Mouse (Mus musculus): ENCODE measurements at regions not wholly inside any gene's neighbourhood (a gene's known extent, or its start where the extent isn't known, plus 50 kb on each side); places are given as distances from the start of the nearest gene placed in this dataset.

GRCm38 (mm10) chr13:31276005-31276644, 279.8 kb upstream of the Foxq1 start:
- Histone ChIP-seq H3K36me3 (no peaks in the 10 kb centered on the region), H3K4me2 (no peak overlapping the region), H3K9ac (no peak overlapping the region), H3K9me3 (no peaks in the 10 kb centered on the region), H3K4me1 (replicated peaks) (no peaks in the 10 kb centered on the region), H3K27ac (no peak overlapping the region), H3K27me3 (no peaks in the 10 kb centered on the region), H3K4me3 (no peak overlapping the region)
- ATAC-seq (ENCODE audit: low FRiP score), result no peak
- WGBS, result 74% methylated on average over 6 of the region's 6 CpGs

DNA sequence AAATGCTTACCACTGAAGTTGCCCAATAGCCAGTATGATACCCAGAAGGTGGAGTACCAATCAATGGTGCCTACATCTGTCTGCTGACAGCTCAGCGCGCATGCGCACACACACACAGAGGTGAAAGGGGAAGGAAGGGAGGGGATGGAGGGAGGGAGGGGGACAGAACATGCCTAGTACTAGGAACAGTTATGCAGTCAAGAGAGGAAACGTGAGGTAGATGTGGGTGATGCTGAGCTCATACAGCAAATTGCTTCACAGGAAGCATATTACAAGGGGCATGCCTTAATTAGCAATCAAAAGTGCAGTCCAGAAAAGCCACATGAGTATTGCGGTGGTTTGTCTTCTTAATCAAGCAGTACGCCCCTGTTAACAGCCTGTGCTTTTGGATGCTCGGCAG, 265.3 kb upstream of the Foxq1 start:
- Histone ChIP-seq H3K9me3 (no peaks in the 10 kb centered on the region), H3K36me3 (no peaks in the 10 kb centered on the region), H3K4me1 (replicated peaks) (no peaks in the 10 kb centered on the region), H3K4me2 (no peak overlapping the region), H3K27me3 (no peaks in the 10 kb centered on the region), H3K27ac (no peak overlapping the region), H3K4me3 (no peak overlapping the region), H3K9ac (no peak overlapping the region)
- 93% methylated on average over 7 of the region's 7 CpGs for WGBS
- no peak for ATAC-seq (ENCODE audit: low FRiP score)

GRCm38 (mm10) chr13:31292584-31293387, 263.1 kb upstream of the Foxq1 start:
- 84% methylated on average over 13 of the region's 13 CpGs for WGBS
- Histone ChIP-seq H3K4me1 (replicated peaks) (no peaks in the 10 kb centered on the region), H3K4me3 (no peak overlapping the region), H3K9ac (no peak overlapping the region), H3K4me2 (no peak overlapping the region), H3K27ac (no peak overlapping the region), H3K36me3 (no peaks in the 10 kb centered on the region), H3K27me3 (no peaks in the 10 kb centered on the region), H3K9me3 (no peaks in the 10 kb centered on the region)
- no peak for ATAC-seq (ENCODE audit: low FRiP score)

DNA sequence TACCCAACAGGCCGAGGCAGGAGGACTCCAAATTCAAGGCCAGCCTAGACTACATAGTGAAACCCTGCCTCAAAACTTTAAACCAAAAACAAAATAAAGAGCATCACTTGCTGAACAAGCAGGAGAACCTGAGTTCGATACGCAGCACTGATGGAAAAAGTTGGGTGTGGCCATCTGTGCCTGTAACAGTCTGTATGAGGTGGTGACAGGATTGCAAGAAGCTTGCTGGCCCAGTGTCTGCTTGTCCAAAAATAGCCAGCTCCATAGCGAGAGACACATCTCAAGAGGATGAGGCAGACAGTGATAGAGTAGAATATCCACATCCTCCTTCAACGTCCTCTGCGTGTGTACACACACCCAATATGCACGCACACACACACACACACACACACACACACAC, 261.9 kb upstream of the Foxq1 start:
- WGBS, result 95% methylated on average over 7 of the region's 7 CpGs
- no peaks in the 10 kb centered on the region for H3K36me3 ChIP-seq
- H3K4me2 ChIP-seq, result no peak overlapping the region
- no peak overlapping the region for H3K27ac ChIP-seq
- H3K9ac ChIP-seq, result no peak overlapping the region
- ATAC-seq (ENCODE audit: low FRiP score), result no peak
- H3K27me3 ChIP-seq, result no peaks in the 10 kb centered on the region
- H3K4me1 ChIP-seq (replicated peaks), result no peaks in the 10 kb centered on the region
- H3K4me3 ChIP-seq, result no peak overlapping the region
- H3K9me3 ChIP-seq, result no peaks in the 10 kb centered on the region

GRCm38 (mm10) chr13:31303194-31303593, 252.7 kb upstream of the Foxq1 start:
- Histone ChIP-seq H3K4me3 (no peak overlapping the region), H3K27ac (no peak overlapping the region), H3K36me3 (no peaks in the 10 kb centered on the region), H3K4me2 (no peak overlapping the region), H3K27me3 (no peaks in the 10 kb centered on the region), H3K9ac (no peak overlapping the region), H3K9me3 (no peaks in the 10 kb centered on the region), H3K4me1 (replicated peaks) (no peaks in the 10 kb centered on the region)
- no peak for ATAC-seq (ENCODE audit: low FRiP score)
- 84% methylated on average over 5 of the region's 5 CpGs for WGBS

DNA sequence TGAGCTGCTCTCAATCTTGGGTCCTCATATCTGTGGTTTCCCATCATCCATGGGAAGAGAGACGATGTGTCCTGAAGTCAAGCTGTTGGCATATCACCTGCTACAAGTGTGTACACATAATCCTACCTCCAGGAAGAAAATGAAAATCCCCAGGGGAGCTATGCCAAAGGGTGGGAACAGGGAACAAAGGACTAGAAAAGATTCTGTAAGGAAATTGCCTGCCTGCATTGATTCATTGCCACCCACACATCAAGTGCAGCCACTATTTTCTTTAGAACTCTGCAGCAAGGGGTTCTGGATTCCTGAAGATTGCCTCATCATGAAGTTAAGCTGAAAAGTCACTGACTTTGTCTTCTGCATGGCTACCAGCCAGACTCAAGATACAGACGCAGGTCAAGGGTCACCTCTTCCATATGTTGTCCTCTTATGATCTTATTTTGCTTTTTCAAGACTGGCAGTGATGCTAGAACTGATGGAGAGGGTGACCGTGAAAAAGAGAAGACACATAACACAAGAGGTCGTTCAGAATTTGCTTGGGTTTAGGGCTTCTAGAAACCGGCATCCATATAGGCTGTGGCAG, 251.6 kb upstream of the Foxq1 start:
- Histone ChIP-seq H3K27ac (no peak overlapping the region), H3K4me2 (no peak overlapping the region), H3K9ac (no peak overlapping the region), H3K36me3 (no peaks in the 10 kb centered on the region), H3K4me1 (replicated peaks) (no peaks in the 10 kb centered on the region; the same call in 1 of the 2 replicates), H3K27me3 (no peaks in the 10 kb centered on the region), H3K9me3 (no peaks in the 10 kb centered on the region), H3K4me3 (no peak overlapping the region)
- no peak for ATAC-seq (ENCODE audit: low FRiP score)
- WGBS, result 84% methylated on average over 5 of the region's 5 CpGs

- Histone ChIP-seq H3K27ac (no peak overlapping the region), H3K4me3 (no peak overlapping the region), H3K9me3 (no peaks in the 10 kb centered on the region), H3K27me3 (no peaks in the 10 kb centered on the region), H3K4me2 (no peak overlapping the region), H3K36me3 (no peaks in the 10 kb centered on the region), H3K9ac (no peak overlapping the region), H3K4me1 (replicated peaks) (peaks cover 3% of the 10 kb centered on the region; the same call in 1 of the 2 replicates)
- 77% methylated on average over 6 of the region's 6 CpGs for WGBS
- ATAC-seq (ENCODE audit: low FRiP score), result no peak
These were observed 246.8 kb upstream of the Foxq1 start for GRCm38 (mm10) chr13:31309083-31309621.

GRCm38 (mm10) chr13:31312772-31313171, 243.2 kb upstream of the Foxq1 start:
- Histone ChIP-seq H3K9ac (no peak overlapping the region), H3K9me3 (no peaks in the 10 kb centered on the region), H3K27ac (no peak overlapping the region), H3K27me3 (no peaks in the 10 kb centered on the region), H3K4me2 (no peak overlapping the region), H3K36me3 (no peaks in the 10 kb centered on the region), H3K4me3 (no peak overlapping the region), H3K4me1 (replicated peaks) (peaks cover 3% of the 10 kb centered on the region; the same call in 1 of the 2 replicates)
- WGBS, result 73% methylated on average over 7 of the region's 7 CpGs
- ATAC-seq (ENCODE audit: low FRiP score), result no peak

DNA sequence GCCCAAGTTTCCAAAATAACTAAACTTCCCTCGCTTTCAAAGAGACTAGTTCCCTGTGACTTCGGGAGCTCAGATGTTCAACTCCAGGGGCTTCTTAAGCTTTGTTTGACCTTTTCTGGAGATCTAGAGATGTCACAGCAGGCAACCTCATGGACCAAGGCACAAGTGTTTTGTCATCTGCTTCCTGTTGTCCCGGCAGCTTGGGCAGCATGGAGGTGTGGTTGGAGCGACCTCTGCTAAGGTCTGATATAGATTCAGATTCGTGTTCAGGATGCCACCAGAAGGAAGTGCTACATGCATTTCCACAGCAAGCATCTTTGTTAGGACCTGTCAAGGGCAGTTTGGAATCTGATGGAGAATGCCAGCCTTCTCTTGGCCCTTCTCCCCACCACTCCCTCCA, 242.1 kb upstream of the Foxq1 start:
- H3K36me3 ChIP-seq, result no peaks in the 10 kb centered on the region
- H3K27ac ChIP-seq, result no peak overlapping the region
- no peak overlapping the region for H3K9ac ChIP-seq
- ATAC-seq (ENCODE audit: low FRiP score), result no peak
- WGBS, result 77% methylated on average over 5 of the region's 5 CpGs
- no peaks in the 10 kb centered on the region for H3K27me3 ChIP-seq
- H3K4me3 ChIP-seq, result no peak overlapping the region
- no peaks in the 10 kb centered on the region for H3K9me3 ChIP-seq
- no peak overlapping the region for H3K4me2 ChIP-seq
- H3K4me1 ChIP-seq (replicated peaks), result peaks cover 3% of the 10 kb centered on the region; the same call in 1 of the 2 replicates

GRCm38 (mm10) chr13:31317066-31317465, 238.9 kb upstream of the Foxq1 start:
- no peak overlapping the region for H3K4me2 ChIP-seq
- 88% methylated on average over 8 of the region's 8 CpGs for WGBS
- ATAC-seq (ENCODE audit: low FRiP score), result no peak
- H3K4me1 ChIP-seq (replicated peaks), result no peaks in the 10 kb centered on the region
- H3K27ac ChIP-seq, result no peak overlapping the region
- H3K9ac ChIP-seq, result no peak overlapping the region
- H3K36me3 ChIP-seq, result no peaks in the 10 kb centered on the region
- no peaks in the 10 kb centered on the region for H3K27me3 ChIP-seq
- H3K9me3 ChIP-seq, result no peaks in the 10 kb centered on the region
- H3K4me3 ChIP-seq, result no peak overlapping the region

- no peaks in the 10 kb centered on the region for H3K4me1 ChIP-seq (replicated peaks)
- H3K4me2 ChIP-seq, result no peak overlapping the region
- H3K27me3 ChIP-seq, result no peaks in the 10 kb centered on the region
- no peaks in the 10 kb centered on the region for H3K36me3 ChIP-seq
- no peak overlapping the region for H3K9ac ChIP-seq
- H3K9me3 ChIP-seq, result no peaks in the 10 kb centered on the region
- H3K27ac ChIP-seq, result no peak overlapping the region
- no peak overlapping the region for H3K4me3 ChIP-seq
- no peak for ATAC-seq (ENCODE audit: low FRiP score)
- WGBS, result 97% methylated on average over 2 of the region's 2 CpGs
These were observed 237.9 kb upstream of the Foxq1 start for GRCm38 (mm10) chr13:31318008-31318407.

DNA sequence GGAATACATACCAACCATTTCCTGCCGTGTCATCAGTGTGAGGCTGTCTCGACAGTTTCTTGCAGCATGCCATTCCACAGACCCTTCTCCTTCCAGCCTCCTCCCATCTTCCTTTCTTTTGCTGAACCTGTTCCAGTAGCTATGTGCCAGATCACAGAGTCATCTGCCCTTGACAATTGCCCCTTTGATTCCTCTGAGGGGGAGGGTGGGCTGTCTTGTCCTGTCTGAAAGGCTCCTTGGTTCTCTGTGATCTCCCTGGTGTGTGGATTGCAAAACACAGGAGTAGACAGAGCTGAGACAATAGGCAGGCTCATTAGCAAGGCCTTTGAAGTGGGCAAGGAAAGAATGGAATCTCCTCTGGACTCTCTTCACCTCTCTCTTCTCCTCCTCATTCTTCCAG, 234.5 kb upstream of the Foxq1 start:
- 58% methylated on average over 2 of the region's 2 CpGs for WGBS
- no peak for ATAC-seq (ENCODE audit: low FRiP score)
- H3K4me3 ChIP-seq, result no peak overlapping the region

More for the DNA sequence above, 234.5 kb upstream of the Foxq1 start:
- H3K27ac ChIP-seq, result no peak overlapping the region
- H3K9me3 ChIP-seq, result no peaks in the 10 kb centered on the region
- H3K27me3 ChIP-seq, result no peaks in the 10 kb centered on the region
- no peaks in the 10 kb centered on the region for H3K36me3 ChIP-seq
- no peak overlapping the region for H3K9ac ChIP-seq
- no peaks in the 10 kb centered on the region for H3K4me1 ChIP-seq (replicated peaks)
- no peak overlapping the region for H3K4me2 ChIP-seq

Measured in hindbrain, embryonic 13.5 days (tissue).